Mouse (Mus musculus): ENCODE data around the gene Tab1.
A peak's percentile ranks its signal among the peaks of the same experiment; 100 is the strongest.

The Tab1 gene

GRCm38 (mm10) chr15:80140302-80140701 is 7.4 kb downstream of the Tab1 start:
- no peak for DNase-seq

GRCm38 (mm10) chr15:80140878-80141277 is 8.0 kb downstream of the Tab1 start:
- no peak for DNase-seq

DNA sequence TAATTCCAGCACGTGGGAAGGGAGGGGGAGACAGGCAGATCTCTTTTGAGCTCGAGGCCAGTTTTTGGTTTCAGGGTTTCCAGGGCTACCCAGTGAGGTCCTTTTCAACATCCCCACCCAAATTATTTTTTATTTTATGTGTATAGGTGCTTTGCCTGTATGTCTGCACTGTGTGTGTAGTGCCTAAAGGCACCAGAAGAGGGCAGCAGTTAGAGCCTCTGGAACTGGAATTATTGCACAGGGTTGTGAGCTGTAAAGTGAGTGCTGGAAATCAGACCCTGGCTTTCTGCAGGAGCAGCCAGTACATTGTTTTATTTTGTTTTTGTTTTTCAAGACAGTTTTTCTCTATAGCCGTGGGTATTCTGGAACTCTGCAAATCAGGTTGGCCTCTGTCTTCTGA is 9.2 kb downstream of the Tab1 start:
- DNase-seq = no peak

DNA sequence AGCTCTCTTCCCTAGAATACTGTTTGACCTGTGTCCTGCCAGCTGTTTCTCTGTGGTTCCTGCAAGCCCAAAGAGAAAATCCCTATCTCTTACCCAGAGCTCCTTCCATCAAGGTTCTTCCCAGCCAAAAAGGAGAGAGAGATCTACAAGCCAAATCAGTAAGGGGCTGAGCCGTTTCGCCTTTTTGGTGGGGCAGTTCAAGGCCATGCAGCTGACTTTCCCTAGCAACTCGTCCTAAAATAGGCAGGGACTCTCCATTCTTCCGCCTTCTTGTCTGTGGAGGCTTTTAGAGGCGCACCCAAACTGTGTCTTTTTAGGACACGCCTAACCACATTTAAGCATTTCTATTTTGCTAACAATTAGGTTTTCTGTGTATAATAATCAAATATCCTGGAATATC is 10.8 kb downstream of the Tab1 start:
- DNase-seq = no peak

GRCm38 (mm10) chr15:80145397-80145796 is 12.5 kb downstream of the Tab1 start:
- DNase-seq = no peak

DNA sequence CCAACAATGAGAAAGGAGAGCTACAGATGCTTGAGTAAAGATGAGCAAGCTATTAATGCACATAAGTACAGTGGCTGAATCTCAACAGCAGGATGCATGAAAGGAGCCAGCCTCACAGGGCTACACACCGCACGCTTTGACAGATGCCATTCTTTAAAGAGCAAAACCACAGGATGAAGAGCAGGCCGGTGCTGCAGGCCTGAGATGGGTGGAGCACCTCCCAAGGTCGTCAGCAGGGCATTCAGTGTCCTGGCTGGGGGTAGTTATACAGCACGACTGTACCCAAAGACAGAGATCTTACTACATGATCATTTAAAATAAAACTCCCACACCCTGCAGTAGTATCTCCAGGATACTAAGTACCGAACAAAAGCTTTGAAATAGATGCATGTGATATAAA is 13.2 kb downstream of the Tab1 start:
- no peak for DNase-seq

GRCm38 (mm10) chr15:80147090-80147489 is 14.2 kb downstream of the Tab1 start:
- no peak for DNase-seq

DNA sequence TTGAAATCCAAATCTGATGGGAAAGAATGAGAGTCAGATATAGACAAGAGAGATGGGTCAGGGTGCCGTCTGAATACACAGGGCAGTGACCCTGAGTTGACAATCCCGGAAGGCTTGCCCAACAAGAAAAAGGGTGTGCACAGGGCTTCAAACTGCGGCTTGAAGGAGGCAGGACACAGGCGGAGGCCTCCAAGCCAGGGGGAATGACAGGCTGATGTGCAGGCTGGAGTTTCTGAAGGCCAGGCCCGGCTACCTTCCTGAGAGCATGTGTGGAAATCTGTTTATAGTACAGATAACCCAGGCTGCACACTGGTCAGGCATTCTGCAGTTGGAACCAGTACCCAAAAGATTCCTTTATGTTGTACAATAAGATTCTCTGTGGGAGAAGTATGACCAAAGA is 14.6 kb downstream of the Tab1 start:
- DNase-seq = no peak

DNA sequence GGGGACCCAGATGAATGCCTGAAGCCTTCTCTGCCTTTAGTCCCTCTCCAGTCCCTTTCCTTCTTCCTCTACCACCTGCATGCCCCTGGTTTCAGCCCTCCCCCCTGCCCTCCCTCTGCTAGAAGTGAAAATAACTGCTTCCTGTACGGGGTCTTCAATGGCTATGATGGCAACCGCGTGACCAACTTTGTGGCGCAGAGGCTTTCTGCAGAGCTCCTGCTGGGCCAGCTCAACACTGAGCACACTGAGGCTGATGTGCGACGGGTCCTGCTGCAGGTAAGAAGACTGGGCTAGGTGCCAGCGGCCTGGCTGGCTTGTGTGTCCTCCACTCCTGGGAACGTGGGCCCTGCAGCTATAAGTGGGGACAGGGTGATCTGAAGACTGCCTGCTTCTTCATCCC is 15.6 kb downstream of the Tab1 start:
- no peak for DNase-seq

DNA sequence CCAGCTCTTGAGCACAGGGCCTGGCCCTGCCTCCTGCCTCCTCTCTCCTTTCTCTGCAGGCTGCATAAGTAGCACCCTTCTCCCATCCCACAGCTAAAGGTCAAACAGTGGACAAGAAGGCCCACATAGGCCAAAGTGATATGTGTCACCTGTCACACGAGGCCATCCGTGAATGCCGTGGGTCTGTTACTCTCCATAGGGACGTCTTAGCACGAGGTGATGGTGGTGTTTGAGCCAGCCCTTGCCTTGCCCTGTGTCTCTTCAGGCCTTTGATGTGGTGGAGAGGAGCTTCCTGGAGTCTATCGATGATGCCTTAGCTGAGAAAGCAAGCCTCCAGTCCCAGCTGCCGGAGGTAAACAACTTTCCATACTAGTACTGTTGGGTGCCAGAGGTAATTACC is 16.6 kb downstream of the Tab1 start:
- no peak for DNase-seq

DNA sequence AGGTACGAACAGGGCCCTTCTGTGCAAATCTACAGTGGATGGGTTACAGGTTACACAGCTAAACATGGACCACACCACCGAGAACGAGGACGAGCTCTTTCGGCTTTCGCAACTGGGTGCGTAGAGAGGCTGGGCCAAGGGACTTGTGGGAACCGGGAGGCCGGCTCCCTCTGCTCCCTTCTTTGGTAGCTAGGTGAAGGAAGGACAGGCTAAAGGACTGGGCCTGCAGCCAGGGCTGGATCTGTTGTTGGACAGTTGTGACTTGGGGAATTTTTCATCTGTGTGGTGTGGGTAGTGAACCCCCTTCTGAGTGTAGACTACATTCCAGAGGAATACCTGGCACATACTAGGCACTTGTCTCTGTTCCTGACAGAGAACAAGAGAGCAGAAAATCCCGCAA is 19.7 kb downstream of the Tab1 start:
- DNase-seq = peak; percentile 50 to 76

- DNase-seq = no peak
Measured at GRCm38 (mm10) chr15:80153757-80154156, 20.8 kb downstream of the Tab1 start.

DNA sequence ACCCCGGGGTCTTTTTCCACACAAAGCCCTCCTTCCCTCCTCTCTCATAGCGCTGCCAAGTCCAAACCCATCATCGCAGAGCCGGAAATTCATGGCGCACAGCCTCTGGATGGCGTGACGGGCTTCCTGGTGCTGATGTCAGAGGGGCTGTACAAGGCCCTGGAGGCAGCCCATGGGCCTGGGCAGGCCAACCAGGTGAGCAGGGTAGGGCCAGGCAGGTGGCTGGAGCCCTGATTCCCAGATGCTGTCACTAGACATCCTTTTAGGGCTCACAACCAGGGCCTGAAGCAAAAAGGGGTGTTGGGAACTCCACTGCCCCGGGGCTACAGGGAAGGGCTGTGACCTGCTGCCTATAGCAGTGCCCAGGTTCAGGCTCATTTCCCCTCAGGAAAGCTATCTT is 22.8 kb downstream of the Tab1 start:
- no peak for DNase-seq

- DNase-seq = peak in 1 of 2 experiments; percentile 54
Measured at GRCm38 (mm10) chr15:80157197-80157943, 24.4 kb downstream of the Tab1 start.

DNA sequence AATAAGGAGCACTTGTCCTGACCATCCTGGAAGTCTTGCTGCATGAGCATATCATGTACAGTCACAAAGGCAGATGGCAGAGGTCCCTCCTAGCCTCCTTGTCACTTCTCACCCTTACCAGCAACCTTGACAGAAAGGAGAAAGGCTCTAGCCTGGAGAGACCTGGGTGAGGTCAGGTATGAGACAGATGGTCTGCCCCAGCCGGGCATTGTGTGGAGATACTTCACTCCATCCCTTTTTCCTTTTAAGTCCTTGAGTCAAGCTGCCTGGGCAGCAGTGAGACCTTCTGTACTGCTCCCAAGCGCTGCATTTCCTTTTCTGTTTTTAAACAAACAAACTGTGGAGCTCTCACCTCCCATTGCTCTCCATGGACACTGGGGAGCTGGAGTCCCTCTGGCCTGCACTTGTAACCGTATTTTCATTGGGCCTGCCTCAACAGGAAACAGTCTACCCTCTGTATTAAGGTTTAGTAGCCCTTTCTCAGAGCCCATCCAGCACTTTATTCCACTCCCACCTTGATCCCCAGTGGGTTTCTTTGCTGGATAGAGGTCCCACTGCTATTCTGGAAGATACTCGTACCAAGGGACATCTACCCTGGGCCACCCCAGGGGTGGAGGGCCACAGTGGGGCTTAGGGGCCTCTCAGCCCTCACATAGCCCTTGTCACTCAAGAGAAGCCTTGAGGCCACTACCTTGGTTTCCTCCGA is 25.2 kb downstream of the Tab1 start:
- no peak for DNase-seq

DNA sequence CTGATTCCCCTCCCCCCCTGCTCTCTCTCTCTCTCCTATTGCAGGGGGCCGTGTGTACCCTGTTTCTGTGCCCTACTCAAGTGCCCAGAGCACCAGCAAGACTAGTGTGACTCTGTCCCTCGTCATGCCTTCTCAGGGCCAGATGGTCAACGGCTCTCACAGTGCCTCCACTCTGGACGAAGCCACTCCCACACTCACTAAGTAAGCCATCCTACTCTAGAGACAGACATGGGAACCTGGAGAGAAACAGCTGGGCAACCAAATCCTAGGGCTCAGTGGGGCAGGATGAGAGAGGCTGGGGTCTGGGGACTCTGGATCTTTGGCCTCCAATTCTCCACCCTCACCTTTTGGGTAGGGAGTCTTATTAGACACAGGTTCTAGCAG is 25.8 kb downstream of the Tab1 start:
- no peak for DNase-seq

DNA sequence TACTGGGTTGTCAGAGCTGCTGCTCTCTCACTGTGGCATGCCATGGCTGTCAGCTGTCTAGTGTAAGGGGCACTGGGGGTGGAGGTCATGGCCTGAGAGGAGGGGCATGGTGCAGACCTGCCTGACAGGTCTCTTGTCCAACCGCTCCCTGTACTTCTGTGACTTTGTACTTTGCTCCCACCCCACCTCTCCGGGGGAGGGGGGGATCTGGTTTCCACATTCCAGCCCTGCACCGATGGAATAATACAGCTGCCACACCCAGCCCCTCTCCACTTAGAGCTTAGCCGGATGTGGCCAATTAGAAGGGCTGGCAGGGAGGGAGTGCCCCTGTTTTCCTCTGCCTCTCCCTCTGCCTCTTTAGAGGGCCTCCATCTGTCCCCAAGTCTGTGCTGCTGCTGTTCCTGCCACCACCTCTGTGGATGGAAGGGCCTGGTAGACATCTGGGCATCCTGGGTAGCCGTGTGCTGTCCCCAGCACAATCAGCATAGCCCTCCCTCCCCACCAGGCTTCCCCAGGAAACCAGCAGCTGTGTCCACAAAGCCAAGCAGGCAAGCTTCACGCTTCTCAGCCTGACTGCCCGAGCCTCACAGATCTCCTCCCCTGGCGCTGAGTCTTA is 26.5 kb downstream of the Tab1 start:
- DNase-seq = peak; percentile 84 to 92

DNA sequence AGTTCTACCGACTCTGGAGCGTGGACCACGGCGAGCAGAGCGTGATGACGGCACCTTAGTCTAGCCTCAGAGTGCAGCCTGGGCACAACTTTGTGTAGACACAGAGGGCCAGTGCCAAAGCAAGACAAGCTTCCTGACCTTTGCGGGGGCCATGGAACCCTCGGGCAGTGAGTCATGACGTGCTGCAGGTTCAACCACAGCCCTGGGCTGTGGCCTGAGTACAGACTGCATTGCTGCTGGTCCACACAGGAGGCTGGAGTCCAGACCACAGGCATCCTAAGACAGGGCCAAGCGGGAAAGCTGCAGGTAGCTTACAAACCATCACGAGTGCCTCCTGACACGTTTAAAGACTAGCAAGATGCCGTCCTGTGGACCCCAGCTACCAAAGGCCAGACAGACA is 27.3 kb downstream of the Tab1 start:
- DNase-seq = peak; percentile 23 to 32

DNA sequence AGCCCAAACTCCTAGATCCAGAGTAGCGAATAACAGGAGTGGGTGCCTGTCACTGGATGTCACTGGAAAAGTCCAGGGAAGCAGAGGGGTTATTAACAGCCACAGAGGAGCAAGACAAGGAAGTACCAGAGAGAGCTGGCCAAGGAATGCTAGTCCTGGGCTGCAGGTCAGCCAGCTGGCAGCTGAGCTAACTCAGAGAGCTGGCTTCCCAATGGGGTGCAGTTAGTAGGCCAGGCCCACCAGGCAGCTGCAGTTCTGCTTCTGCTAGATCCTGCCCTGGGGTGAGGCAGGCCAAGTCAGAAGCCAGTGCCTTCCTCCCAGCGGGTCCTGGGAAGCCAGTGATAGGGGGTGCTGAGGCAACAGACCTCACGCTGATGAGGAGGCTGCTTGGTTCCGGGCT is 27.8 kb downstream of the Tab1 start:
- DNase-seq = no peak

GRCm38 (mm10) chr15:80161199-80161598 is 28.3 kb downstream of the Tab1 start:
- DNase-seq = no peak

GRCm38 (mm10) chr15:80162401-80162964 is 29.6 kb downstream of the Tab1 start:
- DNase-seq = no peak

DNA sequence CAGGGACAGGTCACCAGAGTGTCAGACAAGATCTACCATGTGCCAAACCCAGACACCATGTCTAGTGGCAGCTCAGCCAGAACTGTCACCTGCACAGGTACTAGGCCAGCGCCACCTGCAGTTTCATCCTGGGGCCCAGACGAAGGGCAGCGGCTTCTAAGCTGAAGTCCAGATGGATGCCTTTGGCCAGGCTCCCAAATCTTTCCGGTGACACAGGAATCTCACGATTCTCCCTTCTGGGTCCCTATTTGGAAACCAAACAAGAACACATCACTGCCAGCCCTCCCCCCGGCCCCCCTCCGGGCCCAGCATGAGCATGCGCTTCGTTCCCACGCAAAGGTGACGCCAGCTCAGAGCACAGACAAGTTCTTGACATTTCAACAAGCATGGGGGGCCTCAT is 30.3 kb downstream of the Tab1 start:
- DNase-seq = peak in 1 of 2 experiments; percentile 33

- DNase-seq = no peak
Measured at GRCm38 (mm10) chr15:80163716-80164115, 30.8 kb downstream of the Tab1 start.

DNA sequence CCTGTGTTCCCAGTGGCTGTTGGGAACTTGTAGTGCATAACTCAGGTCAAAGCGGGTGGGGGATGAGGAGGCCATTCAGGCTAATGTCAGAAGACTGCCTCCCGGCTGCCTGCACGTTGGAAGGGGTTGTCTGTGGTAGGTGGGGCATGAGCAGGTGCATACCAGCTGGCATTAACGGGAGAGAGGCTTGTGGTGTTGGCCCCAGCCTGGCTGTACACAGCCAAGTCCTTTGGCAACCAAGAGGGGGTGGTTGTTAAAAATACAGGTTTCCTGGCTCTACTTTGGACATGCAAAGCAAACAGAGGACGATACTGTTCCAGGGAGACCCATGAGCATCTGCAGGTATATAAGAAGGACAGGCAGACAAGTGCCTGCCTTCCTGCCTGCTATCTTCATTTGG is 32.5 kb downstream of the Tab1 start:
- DNase-seq = peak; percentile 27 to 51
